Mouse (Mus musculus): ENCODE data around the gene Tnpo2. TPM values are rescaled to one million over a fixed set of nuclear protein-coding genes. Genes with fewer than 3 reads are reported as not detected.

Tnpo2 gene
- polyA plus RNA-seq, 1 experiment, result 52.0 TPM

GRCm38 (mm10) chr8:84990836-84991235 is 45.9 kb upstream of the Tnpo2 start:
- Histone ChIP-seq H3K79me3 (ENCODE audit: low read depth) (no peaks in the 10 kb centered on the region), H3K36me3 (ENCODE audit: control insufficient read depth, insufficient read depth) (no peaks in the 10 kb centered on the region), H3K27me3 (ENCODE audit: control insufficient read depth, insufficient read depth, insufficient read length) (no peaks in the 10 kb centered on the region), H3ac (ENCODE audit: control insufficient read depth, insufficient read length, low read depth) (peak overlapping the region; percentile 79), H3K4me3 (ENCODE audit: insufficient read depth, poor library complexity, severe bottlenecking) (peak overlapping the region; percentile 35), H3K79me2 (ENCODE audit: control insufficient read depth, insufficient read depth) (no peaks in the 10 kb centered on the region)
- TF ChIP-seq MYOG (IDR thresholded peaks at IDR 0.05; ENCODE audit: control insufficient read depth, extremely low read depth, insufficient read length) (no peak), MYOD1 (IDR thresholded peaks at IDR 0.05; ENCODE audit: control insufficient read depth, insufficient read length, low read depth) (no peak), FOSL1 (IDR thresholded peaks at IDR 0.05; ENCODE audit: insufficient read depth, low read length, poor library complexity, severe bottlenecking) (no peak), MAX (IDR thresholded peaks at IDR 0.05) (no peak), CTCF (IDR thresholded peaks at IDR 0.05; ENCODE audit: control insufficient read depth, insufficient read depth, insufficient read length) (no peak), CEBPB (IDR thresholded peaks at IDR 0.05; ENCODE audit: low read depth) (no peak), USF1 (IDR thresholded peaks at IDR 0.05; ENCODE audit: low read depth) (peak; percentile 47)

DNA sequence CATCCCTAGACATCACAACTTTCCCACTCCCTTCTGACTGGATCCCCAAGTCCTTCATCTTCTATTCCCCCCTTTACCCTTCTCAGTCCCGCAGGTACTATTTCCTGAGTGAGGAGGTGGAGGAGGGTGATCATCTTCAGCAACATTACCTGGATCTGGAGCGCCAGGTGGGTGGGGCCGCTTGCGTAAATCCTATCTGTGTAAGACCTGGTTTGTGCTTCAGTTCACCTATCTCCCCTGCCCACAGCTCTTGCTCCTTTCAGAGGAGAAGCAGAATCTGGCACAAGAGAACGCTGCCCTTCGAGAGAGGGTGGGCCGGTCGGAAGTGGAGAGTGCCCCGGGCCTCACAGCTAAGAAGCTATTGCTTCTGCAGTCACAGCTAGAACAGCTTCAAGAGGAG is 42.3 kb upstream of the Tnpo2 start:
- no peak overlapping the region for H3K4me3 ChIP-seq (ENCODE audit: insufficient read depth, poor library complexity, severe bottlenecking)
- H3K27me3 ChIP-seq (ENCODE audit: control insufficient read depth, insufficient read depth, insufficient read length), result no peaks in the 10 kb centered on the region
- no peaks in the 10 kb centered on the region for H3K36me3 ChIP-seq (ENCODE audit: control insufficient read depth, insufficient read depth)
- no peak for TF ChIP-seq CEBPB (IDR thresholded peaks at IDR 0.05; ENCODE audit: low read depth)
- TF ChIP-seq CTCF (IDR thresholded peaks at IDR 0.05; ENCODE audit: control insufficient read depth, insufficient read depth, insufficient read length), result no peak
- TF ChIP-seq FOSL1 (IDR thresholded peaks at IDR 0.05; ENCODE audit: insufficient read depth, low read length, poor library complexity, severe bottlenecking), result no peak
- no peak for TF ChIP-seq USF1 (IDR thresholded peaks at IDR 0.05; ENCODE audit: low read depth)
- TF ChIP-seq MYOG (IDR thresholded peaks at IDR 0.05; ENCODE audit: control insufficient read depth, extremely low read depth, insufficient read length), result no peak
- TF ChIP-seq MYOD1 (IDR thresholded peaks at IDR 0.05; ENCODE audit: control insufficient read depth, insufficient read length, low read depth), result no peak
- TF ChIP-seq MAX (IDR thresholded peaks at IDR 0.05), result no peak
- no peaks in the 10 kb centered on the region for H3K79me2 ChIP-seq (ENCODE audit: control insufficient read depth, insufficient read depth)
- no peak overlapping the region for H3ac ChIP-seq (ENCODE audit: control insufficient read depth, insufficient read length, low read depth)
- no peaks in the 10 kb centered on the region for H3K79me3 ChIP-seq (ENCODE audit: low read depth)

DNA sequence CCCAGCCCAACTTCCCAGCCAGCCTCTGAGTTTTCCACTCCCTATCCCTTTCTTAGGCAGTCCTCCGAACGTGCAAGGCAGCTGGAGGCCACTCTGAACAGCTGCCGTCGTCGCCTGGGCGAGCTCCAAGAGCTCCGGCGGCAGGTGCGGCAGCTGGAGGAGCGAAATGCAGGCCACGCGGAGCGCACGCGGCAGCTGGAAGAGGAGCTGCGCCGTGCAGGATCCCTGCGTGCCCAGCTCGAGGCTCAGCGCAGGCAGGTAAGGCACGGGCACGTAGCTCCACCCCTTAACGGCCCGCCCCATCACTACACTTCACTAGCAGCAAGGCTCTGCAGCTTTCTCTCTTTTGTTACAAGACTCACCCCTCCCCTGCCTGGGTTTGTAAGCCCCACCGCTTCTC is 41.0 kb upstream of the Tnpo2 start:
- Histone ChIP-seq H3K79me2 (ENCODE audit: control insufficient read depth, insufficient read depth) (no peaks in the 10 kb centered on the region), H3K79me3 (ENCODE audit: low read depth) (no peaks in the 10 kb centered on the region), H3K36me3 (ENCODE audit: control insufficient read depth, insufficient read depth) (no peaks in the 10 kb centered on the region), H3K27me3 (ENCODE audit: control insufficient read depth, insufficient read depth, insufficient read length) (no peaks in the 10 kb centered on the region), H3ac (ENCODE audit: control insufficient read depth, insufficient read length, low read depth) (no peak overlapping the region), H3K4me3 (ENCODE audit: insufficient read depth, poor library complexity, severe bottlenecking) (no peak overlapping the region)
- TF ChIP-seq FOSL1 (IDR thresholded peaks at IDR 0.05; ENCODE audit: insufficient read depth, low read length, poor library complexity, severe bottlenecking) (no peak), MYOG (IDR thresholded peaks at IDR 0.05; ENCODE audit: control insufficient read depth, extremely low read depth, insufficient read length) (no peak), CTCF (IDR thresholded peaks at IDR 0.05; ENCODE audit: control insufficient read depth, insufficient read depth, insufficient read length) (no peak), MAX (IDR thresholded peaks at IDR 0.05) (no peak), MYOD1 (IDR thresholded peaks at IDR 0.05; ENCODE audit: control insufficient read depth, insufficient read length, low read depth) (peak; percentile 41), USF1 (IDR thresholded peaks at IDR 0.05; ENCODE audit: low read depth) (no peak), CEBPB (IDR thresholded peaks at IDR 0.05; ENCODE audit: low read depth) (no peak)

- TF ChIP-seq CTCF (IDR thresholded peaks at IDR 0.05; ENCODE audit: control insufficient read depth, insufficient read depth, insufficient read length), result no peak
- TF ChIP-seq MYOD1 (IDR thresholded peaks at IDR 0.05; ENCODE audit: control insufficient read depth, insufficient read length, low read depth), result no peak
- TF ChIP-seq MYOG (IDR thresholded peaks at IDR 0.05; ENCODE audit: control insufficient read depth, extremely low read depth, insufficient read length), result no peak
- TF ChIP-seq MAX (IDR thresholded peaks at IDR 0.05), result no peak
- no peak for TF ChIP-seq CEBPB (IDR thresholded peaks at IDR 0.05; ENCODE audit: low read depth)
- TF ChIP-seq USF1 (IDR thresholded peaks at IDR 0.05; ENCODE audit: low read depth), result no peak
- no peak for TF ChIP-seq FOSL1 (IDR thresholded peaks at IDR 0.05; ENCODE audit: insufficient read depth, low read length, poor library complexity, severe bottlenecking)
- H3K4me3 ChIP-seq (ENCODE audit: insufficient read depth, poor library complexity, severe bottlenecking), result no peak overlapping the region
- H3K27me3 ChIP-seq (ENCODE audit: control insufficient read depth, insufficient read depth, insufficient read length), result no peaks in the 10 kb centered on the region
These were observed 39.7 kb upstream of the Tnpo2 start for GRCm38 (mm10) chr8:84996978-84997377.

DNA sequence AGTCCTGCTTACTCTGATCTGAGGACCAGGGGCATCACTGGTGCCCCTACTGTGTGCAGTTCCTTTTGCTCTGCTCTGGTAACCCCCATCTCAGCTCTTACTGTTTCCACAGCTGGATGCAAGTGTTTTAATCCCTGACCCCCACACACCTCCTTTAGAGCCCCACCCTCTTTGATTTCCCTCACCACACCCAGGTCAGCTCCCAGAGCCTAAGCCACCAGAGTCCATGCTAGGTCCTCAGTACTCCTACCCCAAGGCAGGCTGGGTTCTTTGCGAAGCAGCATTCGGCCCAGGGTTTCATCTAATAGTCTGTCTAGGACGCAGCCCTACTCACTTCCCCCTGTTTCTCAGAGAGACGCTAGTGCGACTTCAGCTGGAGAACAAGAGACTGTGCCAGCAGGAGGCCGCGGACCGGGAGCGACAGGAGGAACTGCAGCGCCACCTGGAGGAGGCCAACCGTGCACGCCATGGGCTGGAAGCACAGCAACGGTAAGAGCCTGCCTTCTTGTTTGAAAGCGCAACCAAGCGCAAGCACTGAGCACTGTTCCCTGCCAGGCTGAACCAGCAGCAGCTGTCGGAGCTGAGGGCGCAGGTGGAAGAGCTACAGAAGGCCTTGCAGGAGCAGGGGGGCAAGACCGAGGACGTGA is 38.9 kb upstream of the Tnpo2 start:
- TF ChIP-seq MAX (IDR thresholded peaks at IDR 0.05) (peak; percentile 34), CEBPB (IDR thresholded peaks at IDR 0.05; ENCODE audit: low read depth) (no peak), FOSL1 (IDR thresholded peaks at IDR 0.05; ENCODE audit: insufficient read depth, low read length, poor library complexity, severe bottlenecking) (no peak), MYOG (IDR thresholded peaks at IDR 0.05; ENCODE audit: control insufficient read depth, extremely low read depth, insufficient read length) (no peak), USF1 (IDR thresholded peaks at IDR 0.05; ENCODE audit: low read depth) (no peak), CTCF (IDR thresholded peaks at IDR 0.05; ENCODE audit: control insufficient read depth, insufficient read depth, insufficient read length) (peak; percentile 96)
- Histone ChIP-seq H3K27me3 (ENCODE audit: control insufficient read depth, insufficient read depth, insufficient read length) (no peaks in the 10 kb centered on the region), H3K79me2 (ENCODE audit: control insufficient read depth, insufficient read depth) (no peaks in the 10 kb centered on the region), H3K79me3 (ENCODE audit: low read depth) (no peaks in the 10 kb centered on the region), H3ac (ENCODE audit: control insufficient read depth, insufficient read length, low read depth) (peak overlapping the region; percentile 47), H3K4me3 (ENCODE audit: insufficient read depth, poor library complexity, severe bottlenecking) (no peak overlapping the region), H3K36me3 (ENCODE audit: control insufficient read depth, insufficient read depth) (no peaks in the 10 kb centered on the region)

More at GRCm38 (mm10) chr8:84996978-84997377, 39.7 kb upstream of the Tnpo2 start:
- no peak overlapping the region for H3ac ChIP-seq (ENCODE audit: control insufficient read depth, insufficient read length, low read depth)
- H3K79me2 ChIP-seq (ENCODE audit: control insufficient read depth, insufficient read depth), result no peaks in the 10 kb centered on the region
- no peaks in the 10 kb centered on the region for H3K36me3 ChIP-seq (ENCODE audit: control insufficient read depth, insufficient read depth)
- H3K79me3 ChIP-seq (ENCODE audit: low read depth), result no peaks in the 10 kb centered on the region

All from C2C12 (cell line).